ENCODE assay signal across 18 mouse cellular contexts in the genomic region with DNA sequence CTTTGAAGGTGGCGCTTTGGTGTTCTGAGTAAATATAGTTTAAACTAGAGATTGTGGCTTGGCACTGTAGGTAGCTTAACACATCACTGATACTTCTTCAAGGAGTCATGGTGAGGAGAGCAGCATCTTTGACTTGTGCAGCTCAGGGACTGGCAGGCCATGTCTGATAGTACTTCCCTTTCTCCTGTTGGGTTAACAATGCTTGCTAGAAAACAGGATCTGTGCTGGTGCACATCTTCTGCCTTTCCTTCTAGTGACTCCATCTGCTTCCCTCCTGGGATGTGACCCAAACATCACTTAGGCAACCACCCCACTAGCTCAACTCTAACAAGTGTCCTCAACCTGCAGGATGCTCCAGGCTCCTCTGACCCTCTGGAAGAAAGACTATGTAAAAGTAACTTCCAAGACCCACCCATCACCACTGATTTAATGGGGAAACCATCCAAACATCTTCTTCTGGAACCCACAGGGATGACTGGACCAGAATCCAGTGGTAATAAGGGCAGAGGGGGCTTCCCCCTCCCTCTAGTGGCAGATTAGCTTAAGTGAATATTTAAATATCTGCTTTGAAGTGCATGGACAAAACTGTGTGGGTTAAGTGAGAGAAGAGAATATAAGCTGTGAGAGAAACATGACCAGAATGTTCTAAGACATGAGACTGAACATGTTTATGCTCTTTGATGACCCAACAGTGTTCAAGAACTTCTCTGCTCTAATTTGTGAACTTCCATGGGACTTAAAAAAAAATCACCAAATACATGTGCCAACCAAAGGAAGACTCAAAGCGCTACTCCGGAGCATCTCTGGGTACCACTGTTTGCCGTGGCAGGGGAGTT. TPM values are rescaled to one million over a fixed set of nuclear protein-coding genes. Genes with fewer than 3 reads are reported as not detected.
A peak's percentile ranks its signal among the peaks of the same experiment; 100 is the strongest.
DNase-seq lines count a peak whose midpoint lies in the region; ATAC-seq and TF ChIP-seq lines count a peak whose summit lies in the region.
"Had no signal": no experiment of that assay in that cellular context is flagged by ENCODE, and none has a peak within 500 bp of the region (broad histone marks: within the 10 kb centered on the region; RNA-seq: fewer than 3 reads in every experiment).

No protein-coding gene starts in this region.

- H3K4me1 ChIP-seq in heart, adult 2 months (ENCODE audit: control insufficient read depth, insufficient read depth, low read length): peaks cover 27% of the 10 kb centered on the region
- peaks cover 12% of the 10 kb centered on the region for H3K4me1 ChIP-seq in heart, embryonic 12.5 days (replicated peaks)
- H3K4me1 ChIP-seq in lung, postnatal 0 days (ENCODE audit: insufficient read depth, low read depth, low read length): no peaks in the 10 kb centered on the region
- H3K4me1 ChIP-seq in limb, embryonic 10.5 days: peaks cover 88% of the 10 kb centered on the region

- H3K4me3 ChIP-seq in heart, adult 2 months: no peak overlapping the region
- H3K4me3 ChIP-seq in heart, embryonic 12.5 days: no peak overlapping the region
- no peak overlapping the region for H3K4me3 ChIP-seq in lung, postnatal 0 days (ENCODE audit: low read depth, low read length)
- no peak overlapping the region for H3K4me3 ChIP-seq in limb, embryonic 10.5 days
- H3K4me3 ChIP-seq: midbrain, embryonic 10.5 days; myocyte had no signal

- H3K9me3 ChIP-seq in heart, embryonic 12.5 days (replicated peaks): no peaks in the 10 kb centered on the region
- H3K9me3 ChIP-seq in lung, postnatal 0 days (ENCODE audit: low read length): no peaks in the 10 kb centered on the region
- H3K9me3 ChIP-seq in limb, embryonic 10.5 days (replicated peaks): no peaks in the 10 kb centered on the region
- H3K9me3 ChIP-seq: midbrain, embryonic 10.5 days had no signal

- TF ChIP-seq POLR2A in heart, adult 2 months (IDR thresholded peaks at IDR 0.05; ENCODE audit: insufficient read depth, low read depth, low read length): no peak

- no peak for DNase-seq in heart, adult 2 months
- no peak for DNase-seq in lung, postnatal 0 days (ENCODE audit: low spot score)
- no peak for DNase-seq in lung, adult 18-20 months
- DNase-seq in limb, embryonic 10.5 days (ENCODE audit: low spot score): no peak
- DNase-seq in splenic B cell, adult 2 months (ENCODE audit: low read depth, low spot score): peak; percentile 53
- no peak for DNase-seq in gastrocnemius, adult 18-20 months (ENCODE audit: low spot score)
- DNase-seq: adrenal gland, adult 8-10 months; cerebellum, adult 2 months; gastrocnemius, postnatal 14 days; heart, postnatal 4 days; kidney, adult 8-10 months; lung, postnatal 10 days had no signal

- peaks cover 4% of the 10 kb centered on the region for H3K79me2 ChIP-seq in heart, adult 2 months (replicated peaks; ENCODE audit: control insufficient read depth, insufficient read depth, low read length)

- H3K9ac ChIP-seq in heart, adult 2 months (ENCODE audit: low read depth, low read length): no peak overlapping the region
- H3K9ac ChIP-seq in heart, embryonic 12.5 days: no peak overlapping the region
- H3K9ac ChIP-seq in lung, postnatal 0 days (replicated peaks; ENCODE audit: low read depth): no peak overlapping the region

- TF ChIP-seq CTCF in heart, adult 2 months (IDR thresholded peaks at IDR 0.05): peak; percentile 36
- peak; percentile 27; the same call in 1 of the 2 replicates for TF ChIP-seq CTCF in lung, postnatal 0 days (IDR thresholded peaks at IDR 0.05)

- no peak overlapping the region for H3K27ac ChIP-seq in heart, adult 2 months
- no peak overlapping the region for H3K27ac ChIP-seq in heart, embryonic 12.5 days (ENCODE audit: poor library complexity, severe bottlenecking)
- H3K27ac ChIP-seq in lung, postnatal 0 days (ENCODE audit: low read length): no peak overlapping the region
- peak overlapping the region; percentile 89 for H3K27ac ChIP-seq in limb, embryonic 10.5 days
- H3K27ac ChIP-seq: midbrain, embryonic 10.5 days had no signal

- TF ChIP-seq EP300 in heart, adult 2 months (IDR thresholded peaks at IDR 0.05; ENCODE audit: insufficient read depth, low read depth, low read length): no peak
- no peak for TF ChIP-seq EP300 in lung, postnatal 0 days (IDR thresholded peaks at IDR 0.05)

- 91% methylated on average over 4 of the region's 4 CpGs for WGBS in heart, adult 2 months
- 85% methylated on average over 4 of the region's 4 CpGs for whole genome bisulfite sequencing in heart, embryonic 12.5 days
- WGBS in lung, postnatal 0 days: 87% methylated on average over 4 of the region's 4 CpGs
- WGBS in limb, embryonic 10.5 days: 74% methylated on average over 4 of the region's 4 CpGs

- H3K4me2 ChIP-seq in heart, embryonic 12.5 days: no peak overlapping the region
- H3K4me2 ChIP-seq in lung, postnatal 0 days (replicated peaks; ENCODE audit: low read depth, low read length): no peak overlapping the region
- H3K4me2 ChIP-seq: heart, embryonic 11.5 days had no signal

- no peaks in the 10 kb centered on the region for H3K27me3 ChIP-seq in heart, adult 2 months (ENCODE audit: control insufficient read depth, insufficient read depth, low read length)
- no peaks in the 10 kb centered on the region for H3K27me3 ChIP-seq in heart, embryonic 12.5 days (replicated peaks)
- no peaks in the 10 kb centered on the region for H3K27me3 ChIP-seq in lung, postnatal 0 days (replicated peaks; ENCODE audit: insufficient read depth, low read length)
- no peaks in the 10 kb centered on the region for H3K27me3 ChIP-seq in limb, embryonic 10.5 days (ENCODE audit: low read depth, poor library complexity, severe bottlenecking)
- no peaks in the 10 kb centered on the region for H3K27me3 ChIP-seq in splenic B cell, adult 2 months (ENCODE audit: control insufficient read depth, insufficient read depth, low read length, poor library complexity, severe bottlenecking)

- ATAC-seq in heart, embryonic 12.5 days (ENCODE audit: insufficient number of reproducible peaks, low FRiP score): no peak
- peak; percentile 16; the same call in 1 of the 2 replicates for ATAC-seq in lung, postnatal 0 days
- ATAC-seq in erythroid progenitor cell, adult 5-6 weeks (replicated peaks; ENCODE audit: low FRiP score, poor library complexity, severe bottlenecking): no peak
- ATAC-seq: forebrain, embryonic 16.5 days had no signal

- peaks cover 17% of the 10 kb centered on the region for H3K36me3 ChIP-seq in heart, adult 2 months (ENCODE audit: control insufficient read depth, insufficient read depth, low read length)
- H3K36me3 ChIP-seq in heart, embryonic 12.5 days: no peaks in the 10 kb centered on the region
- no peaks in the 10 kb centered on the region for H3K36me3 ChIP-seq in lung, postnatal 0 days (ENCODE audit: insufficient read depth, low read length)
- peaks cover 21% of the 10 kb centered on the region for H3K36me3 ChIP-seq in limb, embryonic 10.5 days
- peaks cover 3% of the 10 kb centered on the region; the same call in 1 of the 2 replicates for H3K36me3 ChIP-seq in splenic B cell, adult 2 months (ENCODE audit: control insufficient read depth, insufficient read depth, low read length, poor library complexity, severe bottlenecking)
- H3K36me3 ChIP-seq: midbrain, embryonic 10.5 days had no signal

- intact Hi-C loops in heart, adult 2 months (cut with DNase I): no loop called here

RNA-seq across cellular contexts. Expression of a gene that starts 48.9 kb away (rescaled TPM):
- total RNA-seq in heart, adult 2 months (2021): 10 to 100 TPM; 23.5 to 28.2 TPM
- 14.9 and 17.4 TPM in 2 replicates for polyA plus RNA-seq in heart, adult 2 months (2012; rRNA removed)
- polyA plus RNA-seq in heart, embryonic 12.5 days (2016; fragmentation: Nextera tagmentation; extraction: Ambion mirVana): 20.1 and 20.2 TPM in 2 replicates
- polyA plus RNA-seq in lung, postnatal 0 days (2015; fragmentation: Nextera tagmentation; extraction: Ambion mirVana): 21.1 and 21.4 TPM in 2 replicates
- 50.6 and 71.2 TPM in 2 replicates for polyA plus RNA-seq in limb, embryonic 10.5 days (2016; fragmentation: Nextera tagmentation; extraction: Ambion mirVana)
- 26.7 and 27.2 TPM in 2 replicates for total RNA-seq in erythroid progenitor cell, adult 5-6 weeks (2015; ENCODE audit: low replicate concordance)
- total RNA-seq in erythroid progenitor cell, adult 5-6 weeks (2017; ENCODE audit: low replicate concordance): 13.4 and 16.0 TPM in 2 replicates
- 1 to 10 TPM; 5.3 to 7.2 TPM for total RNA-seq in gastrocnemius, adult 18-20 months (2021)
- polyA plus RNA-seq: myocyte had no signal
